Mouse (Mus musculus) hindbrain, embryonic 11.5 days (tissue): ENCODE measurements around the gene Tmc7. TPM values are rescaled to one million over a fixed set of nuclear protein-coding genes. Genes with fewer than 3 reads are reported as not detected.

ENCODE experiments used
- ATAC-seq: fragments of 200-750 bp; cut with Nextera tagmentation; 2 replicates; pipeline ENCODE4 v1.8.0; 2017; ENCODE audit warnings: mild to moderate bottlenecking, moderate TSS enrichment, moderate library complexity; ENCODE audit not compliant: low FRiP score
- DNase-seq: peaks from one replicate; pipeline ENCODE4 v3.0.0-alpha.2; 2015; ENCODE audit warnings: low spot score
- H3K27ac ChIP-seq: fragments of 300-500 bp; sonication (generic); 2 replicates; pipeline ENCODE4 v1.5.1; 2014; ENCODE audit warnings: mild to moderate bottlenecking, low read depth, low read length
- H3K27me3 ChIP-seq: fragments of 300-500 bp; sonication (generic); 2 replicates; pipeline ENCODE4 v1.6.1; 2014; ENCODE audit warnings: mild to moderate bottlenecking, low read length, moderate library complexity, mixed read lengths; ENCODE audit not compliant: control insufficient read depth, insufficient read depth
- H3K36me3 ChIP-seq: fragments of 300-500 bp; sonication (generic); 2 replicates; pipeline ENCODE4 v1.6.1; 2014; ENCODE audit warnings: mild to moderate bottlenecking, low read length, moderate library complexity, mixed read lengths; ENCODE audit not compliant: control insufficient read depth, insufficient read depth
- H3K4me1 ChIP-seq: fragments of 300-500 bp; sonication (generic); replicated peaks from 2 replicates; pipeline ENCODE4 v1.6.1; 2014; ENCODE audit warnings: low read length, mixed read lengths; ENCODE audit not compliant: control insufficient read depth, insufficient read depth
- H3K4me2 ChIP-seq: fragments of 300-500 bp; sonication (generic); replicated peaks from 2 replicates; pipeline ENCODE4 v1.6.1; 2014; ENCODE audit warnings: mild to moderate bottlenecking, low read depth, low read length
- H3K4me3 ChIP-seq: fragments of 300-500 bp; sonication (generic); 2 replicates; pipeline ENCODE4 v1.5.1; 2014; ENCODE audit warnings: low read depth, low read length
- H3K9ac ChIP-seq: fragments of 300-500 bp; sonication (generic); 2 replicates; pipeline ENCODE4 v1.6.1; 2014; ENCODE audit warnings: low read depth, low read length
- H3K9me3 ChIP-seq: fragments of 300-500 bp; sonication (generic); 2 replicates; pipeline ENCODE4 v1.6.1; 2016; ENCODE audit warnings: low read length; ENCODE audit not compliant: control insufficient read depth
- WGBS: fragments of 180-500 bp; shearing (Covaris S2); extraction: QIAGEN DNeasy Blood & Tissue Kit; methylation state at CpG from one replicate; pipeline ENCODE4 v1.1.7; 2014; 5-methylcytosine and 5-hydroxymethylcytosine counted together
- polyA plus RNA-seq: library from polyadenylated mRNA; unstranded; fragments of >200 nt; fragmentation: Nextera tagmentation; extraction: Ambion mirVana; gene quantifications from 2 replicates; pipeline ENCODE4 v1.2.1, GENCODE M21; 2014

Tmc7 gene
- polyA plus RNA-seq = 9.8 and 10.2 TPM in 2 replicates

DNA sequence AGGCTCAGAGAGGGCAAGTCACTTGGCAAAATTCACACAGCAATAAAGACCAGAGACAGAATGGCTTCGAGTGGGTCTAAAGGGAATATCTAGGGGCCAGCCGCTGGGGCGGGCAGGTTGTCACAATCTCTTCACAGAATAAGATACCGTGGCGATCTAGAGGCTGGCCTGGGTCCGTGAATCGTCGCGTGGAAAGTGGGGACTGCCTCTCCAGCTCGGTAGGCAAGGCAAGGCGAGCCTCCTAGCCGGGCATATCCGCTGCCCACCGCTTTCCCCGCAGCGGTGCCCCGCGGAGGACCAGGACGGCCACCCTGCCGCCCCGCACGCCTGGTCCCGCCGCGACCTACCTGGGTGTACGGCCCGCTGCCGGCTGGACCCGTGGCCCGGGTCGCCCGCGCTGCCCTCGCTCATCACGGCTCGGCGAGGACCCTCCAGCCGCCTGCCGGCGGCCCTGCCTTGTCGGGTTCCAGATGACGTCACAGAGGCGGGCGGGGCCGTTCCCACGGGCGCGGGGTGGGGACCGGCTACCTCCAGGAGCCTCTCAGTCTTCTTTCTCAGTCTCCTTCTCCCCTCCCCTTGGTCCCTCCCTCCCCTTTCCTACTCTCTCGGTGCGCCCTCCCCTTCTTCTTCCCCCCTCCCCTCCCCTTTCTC is at the start of gene Tmc7:
Gene Tmc7, minus strand, starts transcription at position 480 of the 651 bp plus-strand sequence.
- under 1% methylated on average over 39 of the region's 51 CpGs for WGBS
- peak; percentile 87 for ATAC-seq
- no peak within 1 kb of the TSS for H3K27ac ChIP-seq

DNA sequence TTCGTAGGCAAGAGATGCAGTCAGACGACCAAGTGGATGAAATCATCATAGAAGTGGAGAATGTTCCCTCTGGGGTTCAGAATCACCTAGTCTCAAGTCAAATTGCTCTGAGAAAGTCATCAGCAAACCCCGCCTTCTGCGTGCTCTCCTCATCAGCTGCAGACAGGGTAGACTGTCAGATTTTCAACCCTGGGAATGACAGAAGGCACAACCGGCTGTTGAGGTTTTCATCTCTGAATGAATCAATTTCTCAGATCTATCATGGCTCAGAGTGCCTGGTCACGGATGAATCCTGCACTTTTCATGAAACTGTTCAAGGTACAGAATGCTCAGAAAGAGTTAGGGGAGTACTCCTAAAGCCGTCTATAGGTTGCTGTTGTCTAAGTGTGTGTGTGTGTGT is 49.4 kb upstream of the Tmc7 start:
- ATAC-seq (no peak), DNase-seq (no peak)
- H3K4me3 ChIP-seq = no peak overlapping the region
- no peak overlapping the region for H3K27ac ChIP-seq
- no peak overlapping the region for H3K9ac ChIP-seq
- no peaks in the 10 kb centered on the region for H3K27me3 ChIP-seq
- H3K36me3 ChIP-seq = no peaks in the 10 kb centered on the region
- H3K9me3 ChIP-seq = no peaks in the 10 kb centered on the region
- 81% methylated on average over 7 of the region's 7 CpGs for WGBS
- no peaks in the 10 kb centered on the region for H3K4me1 ChIP-seq
- no peak overlapping the region for H3K4me2 ChIP-seq

More for the DNA sequence above, at the start of gene Tmc7:
- Histone ChIP-seq H3K4me2 (peak within 1 kb of the TSS; percentile 84), H3K4me1 (no peaks in the 10 kb centered on the region), H3K4me3 (peak within 1 kb of the TSS; percentile 56), H3K9ac (peak within 1 kb of the TSS; percentile 80), H3K27me3 (no peaks in the 10 kb centered on the region), H3K36me3 (no peaks in the 10 kb centered on the region), H3K9me3 (no peaks in the 10 kb centered on the region)
- DNase-seq = peak; percentile 89

DNA sequence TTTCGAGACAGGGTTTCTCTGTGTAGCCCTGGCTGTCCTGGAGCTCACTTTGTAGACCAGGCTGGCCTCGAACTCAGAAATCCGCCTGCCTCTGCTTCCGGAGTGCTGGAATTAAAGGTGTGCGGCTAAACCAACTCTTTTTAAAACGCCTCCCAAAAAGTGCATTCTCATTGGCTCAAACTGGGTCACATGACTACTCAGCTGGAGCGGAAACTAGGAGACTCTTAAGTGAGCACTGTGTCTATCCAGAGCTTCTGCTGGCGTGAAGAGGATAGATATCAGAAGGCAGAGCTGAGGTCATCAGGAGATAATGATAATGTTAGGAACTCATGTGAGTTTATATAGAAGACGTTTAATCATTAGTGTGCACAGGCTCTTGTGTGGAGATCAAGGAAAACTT is 48.6 kb upstream of the Tmc7 start:
- DNase-seq (no peak), ATAC-seq (no peak)
- no peak overlapping the region for H3K4me3 ChIP-seq
- WGBS = 87% methylated on average over 9 of the region's 9 CpGs
- H3K9ac ChIP-seq = no peak overlapping the region
- no peak overlapping the region for H3K4me2 ChIP-seq
- H3K36me3 ChIP-seq = no peaks in the 10 kb centered on the region
- H3K27ac ChIP-seq = no peak overlapping the region
- no peaks in the 10 kb centered on the region for H3K9me3 ChIP-seq
- H3K27me3 ChIP-seq = no peaks in the 10 kb centered on the region
- H3K4me1 ChIP-seq = no peaks in the 10 kb centered on the region

DNA sequence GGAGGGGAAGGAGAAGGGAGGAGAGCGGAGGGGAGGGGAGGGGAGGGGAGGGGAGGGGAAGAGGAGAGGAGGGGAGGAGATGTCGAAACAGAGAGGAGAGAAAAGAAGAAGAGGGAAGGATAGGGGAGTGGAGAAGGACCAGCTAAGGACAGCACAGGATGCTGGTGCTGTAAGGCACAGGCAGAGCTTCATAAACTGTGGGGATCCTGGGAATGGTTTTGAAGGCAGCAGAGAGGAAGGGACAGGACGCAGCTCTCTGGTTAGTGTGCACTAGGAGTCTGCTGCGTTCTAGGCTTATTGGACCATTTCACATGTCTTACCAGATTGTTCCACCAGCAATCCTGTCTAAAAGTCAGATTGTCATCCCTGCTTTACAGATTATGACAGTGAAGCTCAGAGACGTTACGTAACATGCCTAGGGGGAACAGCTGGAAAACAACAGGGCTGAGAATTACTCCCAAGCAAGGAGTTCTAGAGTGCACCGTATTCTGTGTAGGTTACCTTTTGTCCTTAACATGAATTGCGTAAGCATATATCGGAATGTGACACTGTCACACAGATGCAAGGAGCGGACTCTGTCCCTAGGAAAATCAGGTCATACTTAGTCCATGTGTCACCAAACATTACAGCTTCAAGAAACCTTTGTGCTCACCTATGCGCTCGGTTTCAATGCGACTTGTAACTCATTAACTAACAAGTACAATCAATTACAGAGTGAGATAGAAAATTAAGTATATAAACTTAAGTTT is 43.2 kb upstream of the Tmc7 start:
- Histone ChIP-seq H3K4me3 (no peak overlapping the region), H3K4me1 (no peaks in the 10 kb centered on the region), H3K4me2 (no peak overlapping the region), H3K36me3 (no peaks in the 10 kb centered on the region), H3K9ac (no peak overlapping the region), H3K27me3 (no peaks in the 10 kb centered on the region), H3K9me3 (no peaks in the 10 kb centered on the region), H3K27ac (no peak overlapping the region)
- WGBS = 79% methylated on average over 13 of the region's 13 CpGs
- ATAC-seq = no peak
- no peak for DNase-seq

DNA sequence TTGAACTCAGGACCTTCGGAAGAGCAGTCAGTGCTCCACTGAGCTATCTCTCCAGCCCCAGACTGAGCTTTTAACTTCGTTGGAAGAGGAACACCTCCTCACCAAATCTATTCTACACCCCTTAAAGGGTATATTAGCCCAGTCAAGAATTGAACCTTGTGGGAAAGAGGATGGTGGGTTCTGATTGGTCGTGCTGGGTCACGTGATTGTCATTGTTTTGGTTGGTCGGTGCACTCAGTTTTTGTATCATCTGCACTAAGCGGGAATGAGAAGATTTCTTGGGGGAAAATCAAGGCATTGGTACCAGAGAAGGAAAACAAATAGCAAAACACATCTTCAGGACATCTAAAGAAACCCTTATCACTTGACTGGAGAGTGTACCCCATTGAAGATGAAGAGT is 36.6 kb upstream of the Tmc7 start:
- Histone ChIP-seq H3K9ac (no peak overlapping the region), H3K27me3 (no peaks in the 10 kb centered on the region), H3K4me2 (no peak overlapping the region), H3K4me1 (no peaks in the 10 kb centered on the region), H3K9me3 (no peaks in the 10 kb centered on the region), H3K27ac (no peak overlapping the region), H3K36me3 (no peaks in the 10 kb centered on the region), H3K4me3 (no peak overlapping the region)
- ATAC-seq (no peak), DNase-seq (no peak)
- WGBS = 78% methylated on average over 6 of the region's 6 CpGs

DNA sequence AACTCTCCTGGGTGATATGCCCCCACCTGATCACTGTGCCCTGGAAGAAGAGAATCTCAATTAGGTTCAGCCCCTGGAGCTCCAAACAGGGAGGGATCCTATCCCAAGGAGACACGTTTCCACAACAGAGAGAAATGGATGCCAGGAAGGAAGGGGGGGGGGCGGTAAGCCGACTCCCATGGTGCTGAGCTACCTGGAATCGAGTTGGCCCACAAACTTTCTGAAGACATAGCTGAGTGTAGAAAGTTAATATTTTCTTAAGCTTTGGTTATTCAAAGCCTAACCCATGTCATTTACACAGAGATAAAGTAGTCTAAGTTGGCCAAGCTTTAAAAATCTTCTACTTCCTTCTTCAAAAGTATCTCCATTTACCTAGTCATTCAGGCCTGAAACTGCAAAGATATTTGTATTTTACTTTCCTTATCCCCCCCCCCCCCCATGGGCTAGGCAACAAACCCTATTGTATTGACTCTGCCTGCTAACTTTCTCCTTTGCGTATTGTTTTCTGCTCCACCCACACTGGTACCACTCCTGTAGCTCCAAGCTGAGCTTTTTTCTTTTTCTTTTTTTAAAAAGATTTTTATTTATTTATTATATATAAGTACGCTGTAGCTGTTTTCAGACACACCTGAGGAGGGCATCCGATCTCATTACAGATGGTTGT is 35.8 kb upstream of the Tmc7 start:
- Histone ChIP-seq H3K27ac (no peak overlapping the region), H3K9ac (no peak overlapping the region), H3K4me2 (no peak overlapping the region), H3K4me1 (no peaks in the 10 kb centered on the region), H3K9me3 (no peaks in the 10 kb centered on the region), H3K36me3 (no peaks in the 10 kb centered on the region), H3K4me3 (no peak overlapping the region), H3K27me3 (no peaks in the 10 kb centered on the region)
- ATAC-seq (no peak), DNase-seq (no peak)
- 91% methylated on average over 7 of the region's 7 CpGs for WGBS

DNA sequence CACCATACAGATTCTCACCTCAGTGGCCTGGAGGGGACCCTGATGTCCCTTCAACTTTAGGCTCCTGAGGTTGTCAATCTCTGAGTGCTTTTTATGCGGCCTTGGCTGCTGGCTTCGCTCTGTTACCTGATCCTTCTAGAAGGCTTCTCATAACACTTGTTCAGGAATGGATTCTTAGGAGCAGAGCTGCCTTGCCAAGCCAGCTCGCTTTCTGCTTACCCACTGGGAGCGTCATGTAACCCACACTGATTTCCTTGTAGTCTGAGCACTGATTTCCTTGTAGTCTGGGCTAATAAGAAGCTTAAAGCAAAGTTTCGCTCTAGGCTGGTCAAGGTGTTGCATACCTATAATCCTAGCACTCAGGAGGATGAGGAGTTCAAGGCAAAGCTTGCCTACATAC is 33.6 kb upstream of the Tmc7 start:
- no peak for ATAC-seq
- no peak overlapping the region for H3K4me2 ChIP-seq
- no peaks in the 10 kb centered on the region for H3K9me3 ChIP-seq
- no peak overlapping the region for H3K9ac ChIP-seq
- no peaks in the 10 kb centered on the region for H3K4me1 ChIP-seq
- WGBS = 77% methylated on average over 5 of the region's 5 CpGs
- DNase-seq = no peak
- H3K36me3 ChIP-seq = no peaks in the 10 kb centered on the region
- no peaks in the 10 kb centered on the region for H3K27me3 ChIP-seq
- H3K27ac ChIP-seq = no peak overlapping the region
- H3K4me3 ChIP-seq = no peak overlapping the region

DNA sequence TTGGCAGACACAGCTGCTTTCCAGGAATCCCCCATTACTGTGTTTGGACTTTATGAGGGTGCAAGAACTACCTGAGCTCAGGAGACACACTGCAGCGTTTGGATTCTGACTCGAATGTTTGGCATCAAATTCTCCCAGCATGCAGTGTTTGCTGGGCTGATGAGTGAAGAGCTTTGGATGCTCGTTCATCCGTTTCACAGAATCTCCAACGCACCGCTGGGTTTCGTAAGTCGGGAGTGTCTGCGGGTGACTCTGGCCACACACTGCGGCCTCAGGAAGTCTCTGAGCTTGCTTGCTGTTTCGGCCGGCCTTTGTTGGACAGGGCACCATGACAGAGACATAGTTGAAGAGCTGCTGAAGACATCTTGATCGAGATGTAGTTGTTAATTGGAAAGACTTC is 29.5 kb upstream of the Tmc7 start:
- WGBS = 45% methylated on average over 13 of the region's 13 CpGs
- ATAC-seq (no peak), DNase-seq (no peak)
- Histone ChIP-seq H3K9ac (no peak overlapping the region), H3K9me3 (no peaks in the 10 kb centered on the region), H3K4me3 (no peak overlapping the region), H3K36me3 (no peaks in the 10 kb centered on the region), H3K27ac (no peak overlapping the region), H3K4me2 (no peak overlapping the region), H3K4me1 (no peaks in the 10 kb centered on the region), H3K27me3 (no peaks in the 10 kb centered on the region)
